Mouse (Mus musculus): Measurements from ENCODE around the gene Smyd3.

Gene Smyd3

DNA sequence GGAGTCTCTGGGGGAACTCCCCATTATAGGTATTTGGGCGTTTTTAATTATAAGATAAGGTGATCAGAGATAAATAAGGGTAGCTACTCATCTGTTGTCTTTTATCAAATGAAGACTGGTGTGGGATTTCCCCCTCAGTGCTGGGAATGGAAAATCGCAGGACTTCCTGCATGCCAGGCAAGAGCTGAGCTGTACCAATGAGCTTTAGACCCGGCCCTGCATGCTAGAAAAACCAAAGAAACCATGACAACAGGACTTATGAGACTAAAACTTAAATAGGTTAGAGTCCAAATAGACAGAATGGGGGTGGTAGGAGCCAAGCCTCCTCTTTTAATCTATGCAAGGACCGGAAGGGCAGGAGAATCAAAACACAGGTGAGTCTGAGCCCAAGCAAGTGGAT is 492.7 kb downstream of the Smyd3 start:
- no peak for DNase-seq (ENCODE audit: low spot score)

GRCm38 (mm10) chr1:179023486-179023885 is 494.4 kb downstream of the Smyd3 start:
- DNase-seq (ENCODE audit: low spot score) = no peak

DNA sequence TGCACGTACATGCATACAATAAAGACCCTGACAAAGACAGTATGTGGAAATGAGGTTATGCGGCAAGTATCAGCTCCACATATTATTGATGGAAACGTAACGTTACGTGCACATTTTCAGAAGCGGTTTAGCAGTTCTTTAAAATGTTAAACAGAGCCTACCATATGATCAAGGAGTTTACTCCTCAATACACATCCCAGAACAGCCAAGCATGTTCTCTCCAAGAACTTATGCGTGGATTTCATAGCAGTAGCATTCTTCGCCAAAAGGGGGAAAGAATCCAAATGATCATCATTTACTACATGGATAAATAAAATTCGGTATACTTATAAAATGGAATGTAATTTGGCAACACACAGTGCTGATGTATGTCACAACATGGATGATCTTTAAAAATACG is 500.4 kb downstream of the Smyd3 start:
- DNase-seq (ENCODE audit: low spot score) = no peak

DNA sequence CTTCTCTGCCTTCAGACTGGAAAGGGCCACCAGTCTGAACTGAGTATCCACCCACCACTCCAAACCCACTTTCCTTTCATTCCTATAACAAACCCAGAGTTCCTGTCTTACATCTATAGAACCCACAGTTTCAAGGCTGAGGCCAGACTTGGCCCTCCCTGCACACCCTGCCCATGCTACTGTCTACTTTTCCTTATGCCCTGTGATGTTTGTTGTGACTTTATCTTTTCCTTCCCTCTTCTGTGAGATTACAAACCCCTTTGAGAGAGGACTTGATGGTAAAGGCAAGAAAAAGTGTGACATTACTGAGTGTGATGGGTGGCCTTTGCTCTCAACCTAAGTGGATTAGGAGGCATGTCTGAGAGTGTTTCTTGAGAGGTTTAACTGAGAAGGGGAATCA is 504.8 kb downstream of the Smyd3 start:
- no peak for DNase-seq (ENCODE audit: low spot score)

DNA sequence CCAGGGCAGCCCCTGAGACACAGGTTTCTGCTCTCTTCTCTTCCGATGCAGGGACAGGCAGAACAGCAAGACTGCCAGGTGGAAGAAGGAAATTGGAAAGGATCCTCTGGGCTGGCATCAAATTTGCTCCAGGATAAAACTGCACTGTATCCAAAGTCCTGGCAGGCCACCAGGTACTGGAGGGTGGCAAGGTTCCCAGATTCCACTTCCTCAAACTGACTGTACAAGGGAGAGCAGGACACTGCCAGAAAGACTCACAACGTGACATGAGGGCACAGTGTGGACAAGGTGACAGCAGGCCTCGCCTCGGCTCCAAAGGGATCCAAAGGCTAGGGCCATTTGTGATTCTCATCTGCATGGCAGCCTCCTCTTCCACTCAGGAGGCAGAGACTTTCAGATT is 505.6 kb downstream of the Smyd3 start:
- DNase-seq (ENCODE audit: low spot score) = peak; percentile 46

DNA sequence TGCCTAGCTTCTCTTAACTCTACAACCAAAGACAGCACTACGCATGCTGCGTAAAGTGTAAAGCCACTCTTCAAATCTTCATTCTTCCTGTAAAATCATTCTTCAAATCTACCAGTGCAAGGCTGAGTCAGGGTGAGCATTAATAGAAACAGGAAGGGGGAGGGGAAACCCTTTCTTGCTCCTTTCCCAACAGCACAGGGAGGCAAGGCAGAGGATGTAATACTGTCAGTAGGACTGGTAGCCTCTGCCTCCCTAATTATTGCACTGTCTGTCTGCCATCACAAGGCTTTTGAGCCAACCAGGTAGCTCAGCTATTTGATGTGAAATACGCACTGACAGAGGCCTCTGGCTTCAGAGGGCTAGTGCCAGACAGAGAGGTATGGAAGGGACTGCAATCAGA is 507.1 kb downstream of the Smyd3 start:
- no peak for DNase-seq (ENCODE audit: low spot score)

DNA sequence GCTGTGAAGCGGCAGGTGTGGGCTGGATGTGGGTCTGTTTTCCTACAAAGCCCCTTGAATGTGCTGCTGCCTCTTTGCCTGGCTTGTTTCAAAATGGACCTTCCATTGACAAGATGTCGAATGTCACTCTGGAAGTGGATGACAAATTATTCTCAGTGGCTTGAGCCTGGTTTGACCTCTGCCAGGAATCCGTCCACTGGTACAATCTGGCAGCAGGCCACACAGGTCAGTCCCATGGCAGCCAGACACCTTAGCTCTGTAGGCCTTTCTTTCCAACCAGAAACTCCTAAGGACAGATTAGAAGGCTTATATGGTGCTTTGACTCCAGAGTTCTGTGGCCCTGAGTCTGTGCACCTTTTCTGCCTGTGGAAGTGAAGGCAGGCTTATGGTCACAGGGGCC is 507.9 kb downstream of the Smyd3 start:
- no peak for DNase-seq (ENCODE audit: low spot score)

DNA sequence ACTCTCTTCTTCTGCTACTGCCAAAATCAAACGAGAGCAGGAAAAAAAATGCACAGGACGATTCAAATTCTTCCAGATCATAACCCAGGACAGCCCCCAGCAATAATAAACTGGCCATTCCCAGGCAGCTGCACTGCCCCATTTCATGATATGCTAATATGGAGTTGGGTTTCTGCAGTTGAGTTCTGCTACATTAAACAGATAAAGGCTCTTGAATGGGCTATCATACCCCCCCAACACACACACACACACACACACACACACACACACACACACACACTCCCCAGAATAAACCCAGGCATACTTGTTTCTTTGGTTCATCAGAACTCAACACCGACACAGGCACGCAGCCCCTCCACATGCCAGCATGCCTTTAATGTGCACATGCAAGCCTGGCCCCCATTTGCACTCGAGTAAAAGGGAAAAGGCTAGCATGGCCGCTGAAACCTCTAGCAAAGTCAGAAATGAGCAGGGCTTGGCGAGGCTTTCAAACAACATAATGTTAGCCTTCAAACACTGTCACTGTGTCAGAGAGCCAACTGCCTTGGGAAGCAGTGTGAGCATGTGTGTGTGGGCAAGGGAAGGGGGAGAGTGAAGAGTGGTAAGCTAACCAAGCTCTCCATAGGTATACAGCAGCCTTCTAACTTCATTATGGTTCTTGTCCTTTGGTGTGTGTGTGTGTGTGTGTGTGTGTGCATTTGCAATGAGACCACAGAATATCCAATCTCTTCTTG is 513.5 kb downstream of the Smyd3 start:
- DNase-seq (ENCODE audit: low spot score) = no peak

DNA sequence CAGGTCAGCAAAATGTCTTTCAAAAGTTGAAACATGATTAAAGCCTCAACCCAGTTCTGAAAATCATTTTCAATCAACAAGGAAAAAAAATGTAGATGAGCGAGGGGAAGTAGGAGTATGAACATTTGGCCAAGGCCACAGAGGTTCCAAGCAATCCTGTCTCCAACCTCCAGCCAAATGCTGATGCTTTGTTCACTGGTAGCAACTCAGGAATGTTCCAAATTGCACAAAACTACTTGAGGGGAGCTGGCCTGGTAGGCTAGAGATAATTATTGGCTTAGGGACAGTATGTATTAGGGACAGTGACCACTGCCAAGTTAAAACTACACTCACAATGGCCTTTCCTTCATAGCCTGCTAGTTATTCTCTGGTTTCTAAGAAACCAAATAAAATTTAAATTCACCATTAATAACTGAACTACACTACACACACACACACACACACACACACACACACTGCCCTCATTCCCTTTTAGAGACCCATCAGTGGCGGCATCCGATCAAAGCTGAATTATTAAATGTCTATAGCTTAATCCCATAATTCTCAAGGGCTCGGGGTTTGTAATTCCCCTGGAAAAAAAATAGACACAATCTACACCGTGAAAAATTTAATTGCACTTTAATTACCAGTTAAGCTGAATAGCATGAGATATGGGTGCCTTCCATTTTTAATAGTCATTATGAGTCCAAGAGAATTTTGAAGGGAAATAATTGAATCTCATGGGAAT is 514.3 kb downstream of the Smyd3 start:
- DNase-seq (ENCODE audit: low spot score) = no peak

- no peak for DNase-seq (ENCODE audit: low spot score)
Observed at GRCm38 (mm10) chr1:178999876-179000528, 517.8 kb downstream of the Smyd3 start.

DNA sequence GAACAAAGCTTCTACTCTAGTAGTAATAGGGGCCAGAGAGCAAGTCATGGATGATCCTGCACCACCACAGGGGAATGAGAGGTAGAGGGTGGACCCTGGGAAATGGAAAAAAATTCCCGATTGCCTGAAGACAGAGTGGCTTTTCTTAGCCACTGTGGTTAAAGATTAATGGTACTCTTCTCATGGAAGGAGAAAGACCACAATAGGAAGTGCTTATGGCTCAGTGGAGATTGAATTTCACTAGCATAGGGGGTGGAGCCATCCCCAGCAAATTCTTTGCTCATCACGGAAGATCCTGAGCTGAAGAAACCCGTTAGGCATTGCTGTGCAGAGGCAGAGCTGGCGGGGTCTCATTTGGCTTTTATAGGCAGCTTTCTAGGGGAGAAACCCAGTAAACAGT is 520.0 kb downstream of the Smyd3 start:
- DNase-seq (ENCODE audit: low spot score) = no peak

DNA sequence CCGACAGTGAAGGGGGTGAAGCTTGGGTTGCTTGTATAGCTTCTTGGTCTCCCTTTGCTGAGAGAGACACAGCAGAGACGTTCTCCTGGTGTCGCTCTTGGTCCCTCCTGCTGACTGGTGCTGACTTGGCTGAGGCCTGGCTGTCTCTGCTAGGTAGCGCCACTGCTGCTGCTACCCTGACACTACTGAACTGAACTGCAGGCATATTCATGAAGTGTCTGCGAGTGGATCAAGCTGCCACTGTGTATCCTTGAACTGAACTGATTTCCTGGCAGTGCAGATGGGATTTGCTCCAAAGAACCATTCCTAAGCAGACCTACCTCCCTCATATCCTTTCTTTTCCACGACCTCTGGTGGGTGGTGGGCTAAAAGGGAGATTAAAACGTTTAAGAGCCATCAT is 523.6 kb downstream of the Smyd3 start:
- no peak for DNase-seq (ENCODE audit: low spot score)

DNA sequence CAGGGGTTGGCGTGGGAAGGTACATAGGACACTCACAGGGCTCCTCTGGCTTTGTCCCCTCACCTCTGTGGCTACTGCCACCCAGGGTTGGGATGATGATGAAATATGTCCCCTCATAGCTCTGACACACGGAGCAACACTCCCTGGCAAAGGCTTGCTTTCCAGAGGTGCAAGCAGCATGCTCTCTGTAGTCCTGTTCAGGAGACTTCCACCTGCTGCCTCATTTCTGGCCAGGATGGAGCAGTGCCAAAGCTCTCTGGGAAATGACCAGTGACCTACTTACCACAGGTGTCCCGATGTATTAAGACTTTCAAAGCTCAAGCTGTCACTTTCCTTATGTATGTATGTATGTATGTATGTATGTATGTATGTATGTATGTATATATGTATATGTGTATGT is 525.3 kb downstream of the Smyd3 start:
- DNase-seq (ENCODE audit: low spot score) = no peak

GRCm38 (mm10) chr1:178991470-178991869 is 526.4 kb downstream of the Smyd3 start:
- no peak for DNase-seq (ENCODE audit: low spot score)

GRCm38 (mm10) chr1:178991045-178991444 is 526.8 kb downstream of the Smyd3 start:
- no peak for DNase-seq (ENCODE audit: low spot score)

- no peak for DNase-seq (ENCODE audit: low spot score)
Observed at GRCm38 (mm10) chr1:178989485-178989884, 528.4 kb downstream of the Smyd3 start.

DNA sequence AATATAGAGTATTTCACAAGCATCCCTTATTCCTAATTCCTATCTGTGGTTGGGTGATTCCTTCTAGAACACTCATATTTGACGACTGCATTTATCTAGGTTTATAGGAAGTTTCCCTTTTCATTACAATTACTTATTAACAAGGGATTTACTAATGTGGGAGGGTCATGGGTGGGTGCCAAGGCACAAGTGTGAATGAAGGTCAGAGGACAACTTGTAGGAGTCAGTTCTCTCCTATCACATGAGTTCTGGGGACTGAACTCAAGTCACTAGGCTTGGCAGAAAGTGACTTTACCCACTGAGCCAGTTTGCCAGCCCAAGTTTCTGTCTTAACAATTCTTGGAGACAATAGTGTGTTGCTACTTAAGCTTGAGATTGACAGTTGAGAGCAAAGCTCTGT is 529.7 kb downstream of the Smyd3 start:
- no peak for DNase-seq (ENCODE audit: low spot score)

DNA sequence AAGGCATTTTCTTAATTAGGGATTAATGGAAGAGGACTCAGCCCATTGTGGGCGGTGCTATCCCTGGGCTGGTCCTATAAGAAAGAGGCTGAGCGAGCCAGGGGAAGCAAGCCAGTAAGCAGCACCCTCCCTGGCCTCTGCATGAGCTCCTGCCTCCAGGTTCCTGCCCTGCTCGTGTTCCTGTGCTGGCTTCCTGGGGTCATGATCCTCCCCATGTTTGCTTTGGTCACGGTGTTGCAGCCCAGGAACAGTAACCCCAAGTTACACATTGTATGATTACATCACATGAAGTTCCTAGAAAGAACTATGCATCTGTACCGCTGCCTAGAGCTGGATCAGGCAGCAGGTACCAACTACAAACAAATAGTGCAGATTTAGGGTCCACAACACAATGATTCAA is 536.2 kb downstream of the Smyd3 start:
- no peak for DNase-seq (ENCODE audit: low spot score)

- DNase-seq (ENCODE audit: low spot score) = no peak
Observed at GRCm38 (mm10) chr1:178980185-178980584, 537.7 kb downstream of the Smyd3 start.

GRCm38 (mm10) chr1:178978617-178979245 is 539.1 kb downstream of the Smyd3 start:
- no peak for DNase-seq (ENCODE audit: low spot score)

- DNase-seq (ENCODE audit: low spot score) = no peak
Observed at GRCm38 (mm10) chr1:178972055-178972454, 545.8 kb downstream of the Smyd3 start.

GRCm38 (mm10) chr1:178961661-178962060 is 556.2 kb downstream of the Smyd3 start:
- no peak for DNase-seq (ENCODE audit: low spot score)

Data from ovary, postnatal 14 days (tissue).